Mouse (Mus musculus): ENCODE measurements around the gene Spin2f. TPM values are rescaled to one million over a fixed set of nuclear protein-coding genes. Genes with fewer than 3 reads are reported as not detected.
"Not testable (repeated sequence)": the region's sequence is repeated elsewhere in the genome, so short reads cannot be mapped to it uniquely, and the experiment has no call there.

Spin2f gene
- polyA plus RNA-seq (2011; ENCODE audit: insufficient read depth, insufficient read length, low replicate concordance, missing spikeins) = not detected in 2 replicates

DNA sequence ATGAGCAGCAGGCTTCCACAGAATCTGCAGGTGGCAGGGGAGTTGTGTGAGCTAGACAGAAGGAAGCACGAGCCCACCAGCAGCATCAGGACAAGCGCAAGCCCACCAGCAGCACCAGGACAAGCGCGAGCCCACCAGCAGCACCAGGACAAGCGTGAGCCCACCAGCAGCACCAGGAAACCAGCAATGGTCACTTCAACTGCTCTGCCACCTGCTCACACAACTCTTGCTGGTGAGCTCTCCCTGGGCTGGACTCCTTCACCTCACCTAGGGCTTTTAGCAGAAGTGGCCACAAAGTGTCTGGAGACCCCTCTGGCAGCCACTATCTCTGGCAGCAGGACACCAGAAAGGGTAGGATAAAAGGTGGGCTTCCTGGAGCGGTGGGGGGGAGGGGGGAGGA, at the start of gene Spin2f:
Gene Spin2f (plus strand): TSS at position 301 of the 400 bp plus-strand sequence.
- WGBS = 29% methylated on average over 1 of the region's 6 CpGs
- H3K27ac ChIP-seq (ENCODE audit: control insufficient read depth, insufficient read depth, low read depth, low read length, poor library complexity); H3K4me1 ChIP-seq (ENCODE audit: control insufficient read depth, insufficient read depth, low read length); H3K4me3 ChIP-seq (replicated peaks; ENCODE audit: control insufficient read depth, low read depth, low read length): not testable (repeated sequence)

DNA sequence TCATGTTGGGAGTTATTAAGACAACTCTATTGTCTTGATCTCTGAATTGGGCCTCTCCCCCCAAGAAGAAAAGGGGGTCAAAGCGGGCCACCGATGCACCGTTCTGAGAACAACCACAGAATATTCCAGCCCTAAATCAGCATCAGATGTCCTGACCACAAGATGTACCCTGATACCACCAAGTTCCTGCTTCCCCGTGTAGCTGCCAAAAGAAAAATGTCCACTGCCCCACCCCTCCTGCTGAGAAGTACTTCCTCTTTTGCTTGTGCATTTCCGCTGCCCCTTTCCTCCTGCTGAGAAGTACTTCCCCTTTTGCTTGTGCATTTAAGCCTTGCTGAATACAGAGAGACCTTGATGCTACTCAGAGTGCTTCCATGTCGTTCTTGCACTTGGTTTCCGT, 41.6 kb upstream of the Spin2f start:
- H3K4me3 ChIP-seq (replicated peaks; ENCODE audit: control insufficient read depth, low read depth, low read length); H3K4me1 ChIP-seq (ENCODE audit: control insufficient read depth, insufficient read depth, low read length); H3K27ac ChIP-seq (ENCODE audit: control insufficient read depth, insufficient read depth, low read depth, low read length, poor library complexity): not testable (repeated sequence)
- WGBS = 79% methylated on average over 7 of the region's 7 CpGs

DNA sequence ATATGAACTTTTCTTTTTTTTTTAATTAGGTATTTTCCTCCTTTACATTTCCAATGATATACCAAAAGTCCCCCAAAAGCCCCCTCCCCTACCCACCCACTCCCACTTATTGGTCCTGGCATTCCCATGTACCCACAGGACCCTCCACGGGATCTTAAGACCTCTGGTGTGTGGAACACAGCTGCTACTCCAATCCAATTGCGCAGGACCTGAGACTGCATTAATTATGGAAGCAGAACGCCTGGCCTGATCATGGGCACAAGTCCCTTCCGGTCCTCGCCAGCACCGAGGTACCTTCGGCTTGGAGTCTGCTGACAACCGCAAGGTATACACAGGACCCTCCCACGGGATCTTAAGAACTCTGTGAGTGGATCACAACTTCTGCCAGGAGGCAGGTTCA, 30.2 kb upstream of the Spin2f start:
- H3K27ac ChIP-seq (ENCODE audit: control insufficient read depth, insufficient read depth, low read depth, low read length, poor library complexity); H3K4me3 ChIP-seq (replicated peaks; ENCODE audit: control insufficient read depth, low read depth, low read length); H3K4me1 ChIP-seq (ENCODE audit: control insufficient read depth, insufficient read depth, low read length): not testable (repeated sequence)
- 0 out of 2 replicates have a peak, but pooled peaks have one; percentile 9 for TF ChIP-seq CTCF (IDR thresholded peaks at IDR 0.05; ENCODE audit: control insufficient read depth, insufficient read depth, low read length)
- WGBS = 74% methylated on average over 9 of the region's 9 CpGs

DNA sequence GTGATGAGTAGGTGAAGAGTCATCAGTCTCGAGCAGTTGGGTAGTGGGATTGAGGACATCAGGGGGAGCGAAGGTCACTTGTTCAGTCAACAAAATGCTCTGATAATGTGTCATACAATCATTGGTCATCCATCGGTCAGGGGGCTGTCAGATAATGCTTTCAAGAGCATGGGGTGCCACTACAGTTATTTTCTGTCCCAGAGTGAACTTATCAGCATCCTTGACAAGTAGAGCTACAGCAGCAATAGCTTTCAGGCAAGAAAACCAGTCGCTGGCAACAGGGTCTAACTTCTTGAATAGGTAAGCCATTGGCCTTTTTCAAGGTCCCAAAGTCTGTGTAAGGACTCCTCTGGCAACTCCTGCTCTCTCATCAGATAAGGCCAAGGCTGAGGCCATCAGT, 18.6 kb upstream of the Spin2f start:
- H3K27ac ChIP-seq (ENCODE audit: control insufficient read depth, insufficient read depth, low read depth, low read length, poor library complexity); H3K4me1 ChIP-seq (ENCODE audit: control insufficient read depth, insufficient read depth, low read length); H3K4me3 ChIP-seq (replicated peaks; ENCODE audit: control insufficient read depth, low read depth, low read length): not testable (repeated sequence)
- 60% methylated on average over 4 of the region's 4 CpGs for WGBS

DNA sequence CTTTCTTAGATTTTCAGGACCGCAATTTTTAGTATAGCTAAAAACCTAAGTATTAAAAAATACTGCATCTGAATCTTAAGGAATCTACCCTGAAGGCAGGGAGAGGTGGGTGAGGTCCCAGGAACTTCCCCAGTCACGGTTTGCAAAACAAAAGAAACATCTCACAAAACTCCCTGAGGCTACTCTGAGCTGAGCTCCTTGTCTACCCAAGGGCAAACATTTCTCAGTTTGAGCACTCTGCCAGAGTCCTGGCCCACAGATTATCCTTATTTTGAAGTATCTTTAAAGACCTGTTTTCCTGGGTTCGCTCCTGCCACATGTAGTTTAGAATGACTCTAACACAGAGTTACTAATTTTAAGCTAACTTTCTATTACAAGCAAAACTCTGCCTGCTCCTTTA, 11.9 kb upstream of the Spin2f start:
- H3K27ac ChIP-seq (ENCODE audit: control insufficient read depth, insufficient read depth, low read depth, low read length, poor library complexity); H3K4me1 ChIP-seq (ENCODE audit: control insufficient read depth, insufficient read depth, low read length); H3K4me3 ChIP-seq (replicated peaks; ENCODE audit: control insufficient read depth, low read depth, low read length): not testable (repeated sequence)
- WGBS = 76% methylated on average over 3 of the region's 3 CpGs

Other genes with a start within 250 kb of the Spin2f start
- gene Btbd35f29, start 136.2 kb upstream of the Spin2f start, polyA plus RNA-seq (2011; ENCODE audit: insufficient read depth, insufficient read length, low replicate concordance, missing spikeins) = not detected in 2 replicates
- not detected in 2 replicates for gene Btbd35f26, start 82.6 kb downstream of the Spin2f start, polyA plus RNA-seq (2011; ENCODE audit: insufficient read depth, insufficient read length, low replicate concordance, missing spikeins)
- not detected in 2 replicates for gene Btbd35f19, start 130.0 kb downstream of the Spin2f start, polyA plus RNA-seq (2011; ENCODE audit: insufficient read depth, insufficient read length, low replicate concordance, missing spikeins)

All from bone marrow, adult 2 months (tissue).